Mouse (Mus musculus): Measurements from ENCODE around the gene Rnf220. TPM values are rescaled to one million over a fixed set of nuclear protein-coding genes. Genes with fewer than 3 reads are reported as not detected.

The Rnf220 gene
- polyA plus RNA-seq, 1 experiment from 2014 or later, result 17.3 TPM

DNA sequence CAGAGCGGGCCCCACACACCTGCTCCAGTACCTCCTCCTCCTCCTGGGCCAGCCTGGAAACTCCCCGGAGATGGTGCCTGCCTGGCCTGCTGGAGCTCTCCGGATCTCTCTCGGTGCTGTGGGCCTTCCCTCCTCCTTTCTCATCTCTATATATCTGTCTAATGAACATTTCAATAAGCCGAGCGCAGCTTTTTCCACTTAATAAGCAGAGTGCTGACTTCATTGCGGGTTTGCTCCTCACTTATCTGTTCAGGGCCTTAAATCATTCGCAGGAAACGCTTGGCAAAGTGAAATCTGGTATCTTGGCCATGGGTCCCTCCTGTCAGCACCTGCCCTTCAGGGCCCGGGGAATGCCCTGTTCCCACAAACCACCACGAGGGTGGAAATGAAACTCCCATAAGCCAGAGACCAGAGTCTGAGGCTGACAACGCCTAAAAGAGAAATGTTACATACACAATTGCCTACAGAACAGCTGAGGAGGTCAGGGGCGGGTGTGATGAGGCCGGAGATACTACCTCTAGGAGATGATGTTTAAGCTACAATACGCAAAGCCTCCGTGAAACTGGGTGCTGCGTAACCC, 137.0 kb downstream of the Rnf220 start:
- DNase-seq (no peak), ATAC-seq (no peak)
- Histone ChIP-seq H3K9ac (replicated peaks) (no peak overlapping the region), H3K4me2 (ENCODE audit: low read depth, low read length) (no peak overlapping the region), H3K27ac (ENCODE audit: low read depth) (no peak overlapping the region), H3K4me3 (ENCODE audit: low read depth, low read length) (no peak overlapping the region), H3K9me3 (ENCODE audit: low read length) (no peaks in the 10 kb centered on the region), H3K36me3 (replicated peaks; ENCODE audit: insufficient read depth, low read length) (no peaks in the 10 kb centered on the region), H3K27me3 (ENCODE audit: insufficient read depth, low read length) (no peaks in the 10 kb centered on the region), H3K4me1 (ENCODE audit: insufficient read depth) (no peaks in the 10 kb centered on the region; the same call in 1 of the 2 replicates)
- 65% methylated on average over 17 of the region's 17 CpGs for WGBS (ENCODE audit: insufficient replicate concordance)
- TF ChIP-seq EP300 (IDR thresholded peaks at IDR 0.05; ENCODE audit: low read depth), result no peak

DNA sequence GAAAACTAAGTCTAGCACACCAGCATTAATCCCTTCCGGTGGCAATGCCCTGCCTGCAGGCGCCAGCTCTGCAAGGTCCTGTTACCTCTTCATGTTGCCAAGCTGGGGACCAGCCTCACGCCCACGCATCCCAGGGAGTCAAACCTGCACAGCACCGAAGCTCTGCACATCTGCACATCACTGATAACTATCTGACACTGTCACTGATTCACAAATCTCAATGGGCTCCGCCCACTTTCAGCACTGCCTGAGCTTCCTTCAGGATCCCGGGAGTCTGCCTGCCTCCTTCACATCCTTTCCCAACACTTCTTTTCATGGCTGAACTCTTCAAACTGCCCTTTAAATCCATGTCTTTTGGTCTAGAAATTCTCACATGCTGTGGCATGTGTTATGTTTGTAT, 138.9 kb downstream of the Rnf220 start:
- Histone ChIP-seq H3K27ac (ENCODE audit: low read depth) (no peak overlapping the region), H3K4me1 (ENCODE audit: insufficient read depth) (no peaks in the 10 kb centered on the region), H3K4me3 (ENCODE audit: low read depth, low read length) (no peak overlapping the region), H3K36me3 (replicated peaks; ENCODE audit: insufficient read depth, low read length) (no peaks in the 10 kb centered on the region), H3K4me2 (ENCODE audit: low read depth, low read length) (no peak overlapping the region), H3K27me3 (ENCODE audit: insufficient read depth, low read length) (no peaks in the 10 kb centered on the region), H3K9ac (replicated peaks) (no peak overlapping the region), H3K9me3 (ENCODE audit: low read length) (no peaks in the 10 kb centered on the region)
- TF ChIP-seq CTCF (IDR thresholded peaks at IDR 0.05; ENCODE audit: low read depth), result no peak
- no peak for TF ChIP-seq EP300 (IDR thresholded peaks at IDR 0.05; ENCODE audit: low read depth)
- DNase-seq, result no peak
- ATAC-seq, result no peak
- WGBS (ENCODE audit: insufficient replicate concordance), result 65% methylated on average over 7 of the region's 7 CpGs

DNA sequence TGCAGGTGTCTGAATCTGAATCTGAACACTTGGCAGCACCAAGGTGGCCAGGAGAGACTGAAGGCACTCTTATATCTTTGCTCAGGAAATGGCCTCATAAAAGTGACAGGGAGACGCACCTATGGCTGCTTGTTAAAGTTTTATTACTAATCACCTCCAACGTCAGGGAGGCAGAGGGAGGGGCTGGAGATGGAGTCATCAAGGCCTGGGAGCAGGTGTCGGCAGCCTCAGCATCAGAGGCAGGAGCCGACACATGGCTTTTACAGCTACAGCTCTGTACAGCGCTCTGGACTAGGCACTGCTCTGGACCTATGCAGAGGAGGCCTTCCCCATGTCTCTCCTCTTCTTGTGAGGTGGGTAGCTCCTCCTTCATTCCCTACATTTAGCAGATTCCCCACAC, 139.7 kb downstream of the Rnf220 start:
- Histone ChIP-seq H3K4me1 (ENCODE audit: insufficient read depth) (no peaks in the 10 kb centered on the region), H3K9ac (replicated peaks) (no peak overlapping the region), H3K36me3 (replicated peaks; ENCODE audit: insufficient read depth, low read length) (no peaks in the 10 kb centered on the region), H3K4me3 (ENCODE audit: low read depth, low read length) (no peak overlapping the region), H3K4me2 (ENCODE audit: low read depth, low read length) (no peak overlapping the region), H3K9me3 (ENCODE audit: low read length) (no peaks in the 10 kb centered on the region), H3K27me3 (ENCODE audit: insufficient read depth, low read length) (no peaks in the 10 kb centered on the region), H3K27ac (ENCODE audit: low read depth) (no peak overlapping the region)
- no peak for TF ChIP-seq EP300 (IDR thresholded peaks at IDR 0.05; ENCODE audit: low read depth)
- TF ChIP-seq CTCF (IDR thresholded peaks at IDR 0.05; ENCODE audit: low read depth), result no peak
- ATAC-seq (no peak), DNase-seq (no peak)
- 85% methylated on average over 5 of the region's 5 CpGs for WGBS (ENCODE audit: insufficient replicate concordance)

DNA sequence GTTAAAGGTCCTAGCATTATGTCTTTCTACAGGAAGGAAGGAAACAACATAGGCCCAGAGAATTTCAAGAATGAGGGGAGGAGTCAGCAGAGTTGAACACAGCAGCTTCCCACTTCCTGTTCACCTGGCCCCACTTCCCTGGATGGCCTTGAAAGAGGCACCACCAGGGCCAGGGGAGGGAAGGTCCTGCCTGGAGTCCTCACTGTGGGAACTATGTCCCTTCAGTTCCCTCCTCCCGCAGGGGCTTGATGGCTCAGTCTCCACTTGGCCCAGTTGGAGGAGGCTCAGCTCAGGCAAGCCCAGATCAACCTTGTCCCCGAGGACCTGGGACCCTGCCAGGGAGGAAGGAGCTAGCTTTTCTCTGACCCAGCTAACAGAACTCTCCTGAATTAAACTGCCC, 140.6 kb downstream of the Rnf220 start:
- H3K9me3 ChIP-seq (ENCODE audit: low read length), result no peaks in the 10 kb centered on the region
- no peak for ATAC-seq
- no peaks in the 10 kb centered on the region for H3K27me3 ChIP-seq (ENCODE audit: insufficient read depth, low read length)
- no peak overlapping the region for H3K4me2 ChIP-seq (ENCODE audit: low read depth, low read length)
- H3K36me3 ChIP-seq (replicated peaks; ENCODE audit: insufficient read depth, low read length), result no peaks in the 10 kb centered on the region
- H3K4me1 ChIP-seq (ENCODE audit: insufficient read depth), result no peaks in the 10 kb centered on the region
- no peak for DNase-seq
- no peak for TF ChIP-seq CTCF (IDR thresholded peaks at IDR 0.05; ENCODE audit: low read depth)
- TF ChIP-seq EP300 (IDR thresholded peaks at IDR 0.05; ENCODE audit: low read depth), result no peak
- no peak overlapping the region for H3K4me3 ChIP-seq (ENCODE audit: low read depth, low read length)
- 47% methylated on average over 2 of the region's 2 CpGs for WGBS (ENCODE audit: insufficient replicate concordance)
- H3K9ac ChIP-seq (replicated peaks), result no peak overlapping the region
- no peak overlapping the region for H3K27ac ChIP-seq (ENCODE audit: low read depth)

DNA sequence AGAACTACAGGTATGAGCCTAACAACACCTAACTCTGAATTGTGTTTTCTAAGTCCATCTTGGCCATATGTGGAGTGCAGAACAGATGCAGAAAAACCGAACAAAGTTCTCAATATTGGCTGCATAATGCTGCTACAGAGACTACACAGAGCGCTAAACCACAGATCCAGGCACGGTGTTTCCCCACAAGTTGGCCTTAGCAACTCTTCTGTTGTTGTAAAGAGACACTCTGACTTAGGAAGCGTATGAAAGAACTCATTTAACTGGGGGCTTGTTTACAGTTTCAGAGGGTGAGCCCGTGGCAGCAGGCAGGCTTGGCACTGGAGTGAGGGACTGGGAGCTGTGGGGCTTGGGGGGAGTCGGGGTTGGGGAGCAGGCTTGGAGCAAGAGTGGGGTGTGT, 142.2 kb downstream of the Rnf220 start:
- no peak for ATAC-seq
- H3K27me3 ChIP-seq (ENCODE audit: insufficient read depth, low read length), result no peaks in the 10 kb centered on the region
- DNase-seq, result no peak
- H3K4me2 ChIP-seq (ENCODE audit: low read depth, low read length), result no peak overlapping the region
- WGBS (ENCODE audit: insufficient replicate concordance), result 74% methylated on average over 6 of the region's 6 CpGs
- no peak overlapping the region for H3K4me3 ChIP-seq (ENCODE audit: low read depth, low read length)
- H3K27ac ChIP-seq (ENCODE audit: low read depth), result no peak overlapping the region
- H3K9me3 ChIP-seq (ENCODE audit: low read length), result no peaks in the 10 kb centered on the region
- H3K36me3 ChIP-seq (replicated peaks; ENCODE audit: insufficient read depth, low read length), result no peaks in the 10 kb centered on the region
- no peaks in the 10 kb centered on the region for H3K4me1 ChIP-seq (ENCODE audit: insufficient read depth)
- no peak overlapping the region for H3K9ac ChIP-seq (replicated peaks)
- TF ChIP-seq CTCF (IDR thresholded peaks at IDR 0.05; ENCODE audit: low read depth) (no peak), EP300 (IDR thresholded peaks at IDR 0.05; ENCODE audit: low read depth) (no peak)

DNA sequence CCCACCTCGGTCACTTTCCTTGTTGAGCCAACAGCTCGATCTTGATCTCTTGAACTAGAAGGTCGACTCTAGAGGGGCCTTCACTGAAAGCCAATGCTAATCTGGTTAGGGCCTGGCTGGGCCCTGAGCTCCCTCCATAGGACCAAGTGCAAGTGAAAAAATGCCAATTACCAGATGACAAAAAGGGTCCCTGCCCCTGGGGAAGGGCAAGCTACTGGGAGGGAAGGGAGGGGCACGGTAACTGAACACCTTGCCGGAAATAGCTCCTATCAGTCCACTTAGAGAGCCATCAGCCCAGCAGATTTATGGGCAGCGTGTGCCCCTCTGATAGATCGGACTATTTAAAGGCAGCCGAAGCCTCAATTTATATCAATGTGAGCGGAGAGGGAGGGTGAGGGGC, 143.9 kb downstream of the Rnf220 start:
- H3K9ac ChIP-seq (replicated peaks), result no peak overlapping the region
- no peaks in the 10 kb centered on the region for H3K27me3 ChIP-seq (ENCODE audit: insufficient read depth, low read length)
- 66% methylated on average over 9 of the region's 9 CpGs for WGBS (ENCODE audit: insufficient replicate concordance)
- no peak overlapping the region for H3K27ac ChIP-seq (ENCODE audit: low read depth)
- H3K4me1 ChIP-seq (ENCODE audit: insufficient read depth), result no peaks in the 10 kb centered on the region
- H3K36me3 ChIP-seq (replicated peaks; ENCODE audit: insufficient read depth, low read length), result no peaks in the 10 kb centered on the region
- ATAC-seq (no peak), DNase-seq (no peak)
- TF ChIP-seq CTCF (IDR thresholded peaks at IDR 0.05; ENCODE audit: low read depth), result no peak
- no peak for TF ChIP-seq EP300 (IDR thresholded peaks at IDR 0.05; ENCODE audit: low read depth)
- H3K9me3 ChIP-seq (ENCODE audit: low read length), result no peaks in the 10 kb centered on the region
- H3K4me3 ChIP-seq (ENCODE audit: low read depth, low read length), result no peak overlapping the region
- no peak overlapping the region for H3K4me2 ChIP-seq (ENCODE audit: low read depth, low read length)

DNA sequence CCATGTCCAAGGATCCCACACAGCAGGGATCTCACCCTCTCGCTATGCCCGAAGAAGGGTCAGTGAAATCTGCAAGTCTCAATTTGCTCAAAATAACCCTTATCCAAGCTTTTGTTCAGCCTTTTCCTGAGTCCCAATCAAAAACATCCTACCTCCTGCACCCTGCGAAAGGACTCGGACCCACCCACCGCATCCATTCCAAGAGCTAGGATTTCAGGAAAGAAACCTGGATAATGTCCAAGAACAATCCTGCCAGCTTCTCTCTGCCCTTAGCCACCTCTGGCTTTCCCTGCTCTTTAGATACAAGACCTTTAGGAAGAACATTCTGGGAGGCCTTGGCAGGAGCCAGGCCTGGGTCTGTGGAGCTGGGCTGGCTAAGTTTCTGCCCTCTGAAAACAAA, 144.8 kb downstream of the Rnf220 start:
- ATAC-seq, result no peak
- Histone ChIP-seq H3K27me3 (ENCODE audit: insufficient read depth, low read length) (no peaks in the 10 kb centered on the region), H3K4me2 (ENCODE audit: low read depth, low read length) (no peak overlapping the region), H3K36me3 (replicated peaks; ENCODE audit: insufficient read depth, low read length) (no peaks in the 10 kb centered on the region), H3K4me3 (ENCODE audit: low read depth, low read length) (no peak overlapping the region), H3K4me1 (ENCODE audit: insufficient read depth) (no peaks in the 10 kb centered on the region), H3K9ac (replicated peaks) (no peak overlapping the region), H3K9me3 (ENCODE audit: low read length) (no peaks in the 10 kb centered on the region), H3K27ac (ENCODE audit: low read depth) (no peak overlapping the region)
- 83% methylated on average over 5 of the region's 5 CpGs for WGBS (ENCODE audit: insufficient replicate concordance)
- no peak for DNase-seq
- no peak for TF ChIP-seq EP300 (IDR thresholded peaks at IDR 0.05; ENCODE audit: low read depth)
- no peak for TF ChIP-seq CTCF (IDR thresholded peaks at IDR 0.05; ENCODE audit: low read depth)

All from liver, postnatal 0 days (tissue).